Mouse (Mus musculus): ENCODE results near the gene Grik3.

GRCm38 (mm10) chr4:125441821-125442220 is 48.7 kb upstream of the Grik3 start:
- TF ChIP-seq TCF12 (IDR thresholded peaks at IDR 0.05; ENCODE audit: insufficient read depth, poor library complexity, severe bottlenecking) (no peak), REST (IDR thresholded peaks at IDR 0.05; ENCODE audit: insufficient read depth, insufficient read length) (no peak), MAX (IDR thresholded peaks at IDR 0.05; ENCODE audit: low read depth) (no peak), POLR2A (IDR thresholded peaks at IDR 0.05; ENCODE audit: insufficient read length, low read depth) (no peak), POLR2AphosphoS2 (IDR thresholded peaks at IDR 0.05; ENCODE audit: insufficient read length, low read depth) (no peak)
